Mouse (Mus musculus) adrenal gland, postnatal 4 days (tissue): Measurements from ENCODE around the gene Sept5. TPM values are rescaled to one million over a fixed set of nuclear protein-coding genes. Genes with fewer than 3 reads are reported as not detected.

Experiments
- DNase-seq, 2 experiments: peaks; one replicate each; pipeline ENCODE4 v3.0.0; 2021 to 2022; ENCODE audit warnings: low spot score in 2 of 2, mixed read lengths in 2 of 2
- total RNA-seq, 2 experiments: library from RNA; stranded (reverse); gene quantifications; 2 replicates each; pipeline ENCODE4 v1.2.3; 2021

The Sept5 gene
- total RNA-seq, 2 experiments from 2014 or later, result 18.9 to 28.7 TPM

DNA sequence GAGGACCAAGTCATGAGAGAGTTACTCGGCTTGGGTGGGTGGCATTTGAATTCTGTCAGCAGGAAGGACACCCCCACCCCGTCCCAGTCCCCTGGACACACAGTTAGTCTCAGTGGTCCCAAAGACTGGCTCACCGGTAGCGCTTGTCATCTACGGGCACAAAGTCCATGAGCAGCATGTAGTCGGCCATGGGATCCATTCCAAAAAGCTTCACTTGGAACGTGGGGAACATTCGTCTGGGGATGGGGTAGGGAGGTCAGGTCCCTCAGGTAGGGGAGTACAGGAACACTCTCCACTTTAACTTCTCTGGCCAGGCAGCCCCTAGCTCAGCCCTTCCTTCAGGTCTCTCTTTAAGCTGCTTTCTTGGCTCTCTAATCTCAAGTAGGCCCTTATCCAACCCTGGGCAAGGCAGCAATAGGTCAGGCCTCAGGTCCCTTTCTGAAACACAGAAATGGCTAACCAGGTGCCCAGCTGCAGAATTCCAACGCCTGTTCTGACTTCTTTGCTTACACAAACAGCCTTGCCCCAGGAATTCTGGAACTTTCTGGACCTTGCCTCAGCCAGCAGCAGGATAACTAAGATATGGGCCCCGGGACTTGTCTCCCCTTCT is 44.7 kb downstream of the Sept5 start:
- no peak for DNase-seq

DNA sequence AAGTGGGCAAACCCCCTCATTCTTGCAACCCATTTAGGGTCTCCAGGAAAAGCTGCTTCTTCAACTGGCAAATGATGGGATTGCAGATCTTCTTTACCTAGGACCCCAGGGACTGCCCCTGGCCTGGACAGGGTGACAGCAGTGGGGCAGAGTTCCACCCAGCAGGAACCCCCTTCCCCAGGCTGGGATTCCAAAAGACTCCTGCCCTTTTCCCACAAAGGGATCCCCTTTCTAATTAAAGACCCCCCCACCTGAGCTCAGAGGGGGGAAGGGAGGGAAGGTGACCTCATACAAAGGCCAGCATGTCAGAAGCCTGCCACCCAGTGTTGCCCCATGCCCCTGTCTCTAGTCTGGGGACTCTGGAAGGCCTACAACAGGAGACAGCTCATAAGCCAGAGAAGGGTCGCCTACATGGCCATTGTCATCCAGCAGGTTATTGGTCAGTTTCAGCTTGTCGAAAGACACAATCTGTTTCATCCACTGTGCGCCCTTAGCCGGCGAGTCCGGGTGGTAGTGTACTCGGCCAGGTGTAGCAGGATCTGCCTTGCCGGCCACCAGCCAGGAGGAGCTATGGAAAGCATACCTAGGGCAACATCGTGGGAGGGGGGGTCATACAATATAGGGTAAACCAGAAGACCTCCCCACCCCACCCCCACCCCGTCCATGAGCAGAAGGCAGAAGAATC is 45.9 kb downstream of the Sept5 start:
- no peak for DNase-seq

DNA sequence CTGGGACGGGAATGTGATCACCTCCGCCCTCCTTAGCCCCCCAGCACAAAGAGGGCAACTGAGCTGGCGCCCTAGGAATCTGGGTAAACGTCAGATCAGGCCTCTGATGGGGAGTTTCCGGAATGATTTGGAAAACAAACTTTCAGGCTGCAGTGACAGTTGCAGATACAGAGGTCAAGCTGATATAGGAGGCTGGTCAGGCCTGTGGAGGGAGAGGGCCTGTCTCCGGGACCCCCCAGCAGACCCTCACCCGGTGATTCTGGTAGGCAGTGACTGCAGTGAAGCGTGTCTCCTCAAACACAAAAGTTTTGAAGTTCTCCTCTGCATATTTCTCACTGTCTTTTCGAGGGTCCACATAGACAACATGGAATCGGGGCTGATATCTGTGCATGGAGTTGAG is 46.6 kb downstream of the Sept5 start:
- no peak for DNase-seq

- DNase-seq, result no peak
Observed at GRCm38 (mm10) chr16:18582426-18583148, 47.2 kb downstream of the Sept5 start.

GRCm38 (mm10) chr16:18581623-18582205 is 48.0 kb downstream of the Sept5 start:
- no peak for DNase-seq

DNA sequence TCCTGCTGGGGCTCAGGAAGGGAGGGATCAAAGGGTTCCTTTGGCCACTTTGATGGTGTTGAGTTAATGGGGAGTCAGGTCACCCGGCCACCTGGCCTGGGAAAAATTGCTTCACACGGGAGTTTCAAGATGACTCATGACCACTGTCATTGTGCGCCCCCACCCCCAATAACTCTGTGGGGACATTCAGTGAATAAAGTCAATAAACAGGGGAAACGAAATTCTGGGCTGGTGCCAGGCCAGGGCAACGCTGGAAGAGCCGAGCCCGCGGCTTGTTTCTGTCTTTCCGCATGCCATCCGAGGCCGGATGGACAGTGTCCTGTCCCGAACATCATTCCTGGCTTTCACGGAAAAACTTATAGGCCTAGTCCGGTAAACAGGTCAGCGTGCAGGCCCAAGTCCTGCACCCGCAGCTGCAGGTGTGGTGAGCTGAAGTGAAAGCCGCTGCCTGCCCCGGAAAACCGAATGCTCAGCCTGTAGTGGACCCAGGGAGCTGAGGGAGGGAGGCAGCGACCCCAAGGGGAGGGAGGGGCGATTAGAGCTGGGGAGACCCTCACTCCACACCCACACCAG is 48.6 kb downstream of the Sept5 start:
- no peak for DNase-seq

GRCm38 (mm10) chr16:18580389-18580788 is 49.4 kb downstream of the Sept5 start:
- DNase-seq, result no peak

GRCm38 (mm10) chr16:18577599-18578160 is 52.1 kb downstream of the Sept5 start:
- DNase-seq, result no peak

GRCm38 (mm10) chr16:18577071-18577470 is 52.7 kb downstream of the Sept5 start:
- no peak for DNase-seq

GRCm38 (mm10) chr16:18574196-18574595 is 55.6 kb downstream of the Sept5 start:
- DNase-seq, result no peak

Other genes starting within 250 kb of the Sept5 start
- 10 to 100 TPM; 60.2 to 67.6 TPM for gene Txnrd2, start 203.6 kb downstream of the Sept5 start, total RNA-seq
- 100 to 1,000 TPM in 1 of 2 experiments, 10 to 100 TPM in 1; 99.0 to 129 TPM for gene Comt, start 203.1 kb downstream of the Sept5 start, total RNA-seq
- 1 to 10 TPM; 5.6 to 9.2 TPM for gene Gnb1l, start 131.2 kb downstream of the Sept5 start, total RNA-seq
- 10 to 100 TPM in 1 of 2 experiments, 1 to 10 TPM in 1; 9.5 to 11.0 TPM for gene Rtl10, start 131.1 kb downstream of the Sept5 start, total RNA-seq
- 1 to 10 TPM in 1 of 2 experiments, under 1 TPM in 1; 0.59 to 1.0 TPM for gene Tbx1, start 39.3 kb downstream of the Sept5 start, total RNA-seq
- gene Gp1bb, start 7.6 kb downstream of the Sept5 start, total RNA-seq, result 1 to 10 TPM in 1 of 2 experiments, under 1 TPM in 1; 0.39 to 1.1 TPM
- gene Gm49601, start 3.5 kb downstream of the Sept5 start, total RNA-seq, result 10 to 100 TPM in 1 of 2 experiments, 1 to 10 TPM in 1; 7.3 to 10.7 TPM
- 10 to 100 TPM; 66.2 to 68.0 TPM for gene Cldn5, start 146.9 kb upstream of the Sept5 start, total RNA-seq
- gene Ufd1, start 181.8 kb upstream of the Sept5 start, total RNA-seq, result 100 to 1,000 TPM; 120 to 130 TPM
- gene Cdc45, start 182.0 kb upstream of the Sept5 start, total RNA-seq, result 10 to 100 TPM; 18.0 to 19.7 TPM
- 10 to 100 TPM; 23.8 to 27.5 TPM for gene 2510002D24Rik, start 206.6 kb upstream of the Sept5 start, total RNA-seq
- gene Gm28539, start 206.6 kb upstream of the Sept5 start, total RNA-seq, result 10 to 100 TPM in 1 of 2 experiments, 1 to 10 TPM in 1; 6.5 to 10.2 TPM
- gene Mrpl40, start 246.9 kb upstream of the Sept5 start, total RNA-seq, result 10 to 100 TPM; 62.5 to 62.6 TPM
- gene Hira, start 247.1 kb upstream of the Sept5 start, total RNA-seq, result 10 to 100 TPM; 55.5 to 72.1 TPM